25 mouse cellular contexts compared by ENCODE assay signal in genomic region chr5:114908598-114909305, GRCm38 (mm10). TPM values are rescaled to one million over a fixed set of nuclear protein-coding genes. Genes with fewer than 3 reads are reported as not detected.
DNase-seq lines count a peak whose midpoint lies in the region; ATAC-seq lines count a peak whose summit lies in the region.
"Had no signal": no experiment of that assay in that cellular context is flagged by ENCODE, and none has a peak within 500 bp of the region (broad histone marks: within the 10 kb centered on the region; RNA-seq: fewer than 3 reads in every experiment).

No protein-coding gene starts in this region.

- no peak overlapping the region for H3K4me2 ChIP-seq in embryonic facial prominence, embryonic 11.5 days (ENCODE audit: low read depth, low read length)
- H3K4me2 ChIP-seq in kidney, embryonic 15.5 days: peak overlapping the region; percentile 29; the same call in 1 of the 2 replicates
- H3K4me2 ChIP-seq in kidney, embryonic 16.5 days (replicated peaks; ENCODE audit: low read depth, low read length): no peak overlapping the region
- H3K4me2 ChIP-seq: liver, embryonic 13.5 days had no signal

- H3K9ac ChIP-seq in embryonic facial prominence, embryonic 11.5 days (replicated peaks; ENCODE audit: low read length): no peak overlapping the region
- no peak overlapping the region for H3K9ac ChIP-seq in kidney, embryonic 15.5 days
- H3K9ac ChIP-seq in kidney, embryonic 16.5 days (replicated peaks; ENCODE audit: low read length): no peak overlapping the region
- H3K9ac ChIP-seq: liver, embryonic 13.5 days had no signal

- no peak for ATAC-seq in embryonic facial prominence, embryonic 11.5 days (replicated peaks; ENCODE audit: insufficient number of reproducible peaks, low FRiP score, low TSS enrichment, low read depth)
- no peak for ATAC-seq in kidney, embryonic 15.5 days (replicated peaks; ENCODE audit: low FRiP score)
- no peak for ATAC-seq in kidney, embryonic 16.5 days (ENCODE audit: low FRiP score, low TSS enrichment)
- ATAC-seq in megakaryocyte, adult 5-6 weeks (ENCODE audit: poor library complexity, severe bottlenecking): no peak

- no peak overlapping the region for H3K27ac ChIP-seq in embryonic facial prominence, embryonic 11.5 days (replicated peaks; ENCODE audit: low read depth, low read length)
- no peak overlapping the region for H3K27ac ChIP-seq in embryonic facial prominence, embryonic 10.5 days (replicated peaks)
- H3K27ac ChIP-seq in kidney, embryonic 15.5 days: no peak overlapping the region
- H3K27ac ChIP-seq in kidney, embryonic 16.5 days (ENCODE audit: low read length): no peak overlapping the region
- H3K27ac ChIP-seq: heart, adult 2 months; liver, embryonic 13.5 days had no signal

- DNase-seq in embryonic facial prominence, embryonic 11.5 days (ENCODE audit: low spot score): peak; percentile 14
- no peak for DNase-seq in embryonic facial prominence, embryonic 10.5 days (ENCODE audit: low spot score)
- DNase-seq in R1 (ENCODE audit: low read depth, low spot score): peak; percentile 86
- peak; percentile 15 for DNase-seq in neural tube, embryonic 10.5 days (ENCODE audit: extremely low spot score, low spot score)
- DNase-seq in left cerebral cortex, adult 18-20 months (ENCODE audit: low spot score in 2 of 2): no peak
- DNase-seq: cerebellum, adult 9-10 months; gastrocnemius, postnatal 10 days; heart, adult 2 months; kidney, adult 8-10 months; liver, embryonic 13.5 days; lung, postnatal 10 days; right cerebral cortex, postnatal 25 days; thymus, postnatal 14 days had no signal

- WGBS in embryonic facial prominence, embryonic 11.5 days: 53% methylated on average over 13 of the region's 13 CpGs
- WGBS in embryonic facial prominence, embryonic 10.5 days: 48% methylated on average over 13 of the region's 13 CpGs
- WGBS in kidney, embryonic 15.5 days: 55% methylated on average over 13 of the region's 13 CpGs
- WGBS in kidney, embryonic 16.5 days: 50% methylated on average over 13 of the region's 13 CpGs

- H3K9me3 ChIP-seq in embryonic facial prominence, embryonic 11.5 days (replicated peaks; ENCODE audit: control insufficient read depth, low read length): no peaks in the 10 kb centered on the region
- peaks cover 7% of the 10 kb centered on the region; the same call in 1 of the 2 replicates for H3K9me3 ChIP-seq in embryonic facial prominence, embryonic 10.5 days
- H3K9me3 ChIP-seq in kidney, embryonic 15.5 days (replicated peaks): 0 out of 2 replicates have a peak, but pooled peaks cover 3% of the 10 kb centered on the region
- peaks cover 6% of the 10 kb centered on the region; the same call in 1 of the 2 replicates for H3K9me3 ChIP-seq in kidney, embryonic 16.5 days (ENCODE audit: low read length)
- H3K9me3 ChIP-seq: liver, embryonic 13.5 days had no signal

- H3K27me3 ChIP-seq in embryonic facial prominence, embryonic 11.5 days (ENCODE audit: control insufficient read depth, insufficient read depth, low read length): no peaks in the 10 kb centered on the region
- no peaks in the 10 kb centered on the region for H3K27me3 ChIP-seq in embryonic facial prominence, embryonic 10.5 days (replicated peaks; ENCODE audit: low read depth, poor library complexity, severe bottlenecking)
- no peaks in the 10 kb centered on the region for H3K27me3 ChIP-seq in kidney, embryonic 15.5 days
- H3K27me3 ChIP-seq in kidney, embryonic 16.5 days (ENCODE audit: insufficient read depth, low read length): no peaks in the 10 kb centered on the region
- H3K27me3 ChIP-seq: CH12.LX; liver, embryonic 13.5 days had no signal

- H3K4me3 ChIP-seq in embryonic facial prominence, embryonic 11.5 days (ENCODE audit: low read depth, low read length): no peak overlapping the region
- H3K4me3 ChIP-seq in embryonic facial prominence, embryonic 10.5 days: no peak overlapping the region
- no peak overlapping the region for H3K4me3 ChIP-seq in kidney, embryonic 15.5 days (replicated peaks)
- H3K4me3 ChIP-seq in kidney, embryonic 16.5 days (ENCODE audit: low read length): no peak overlapping the region
- H3K4me3 ChIP-seq: heart, adult 2 months; liver, embryonic 13.5 days; megakaryocyte, embryonic 14.5 days had no signal

- H3K36me3 ChIP-seq in embryonic facial prominence, embryonic 11.5 days (replicated peaks; ENCODE audit: control insufficient read depth, insufficient read depth, low read depth, low read length): no peaks in the 10 kb centered on the region
- H3K36me3 ChIP-seq in embryonic facial prominence, embryonic 10.5 days (replicated peaks): no peaks in the 10 kb centered on the region
- no peaks in the 10 kb centered on the region for H3K36me3 ChIP-seq in kidney, embryonic 15.5 days
- H3K36me3 ChIP-seq in kidney, embryonic 16.5 days (ENCODE audit: insufficient read depth, low read length): peaks cover 4% of the 10 kb centered on the region; the same call in 1 of the 2 replicates
- H3K36me3 ChIP-seq: liver, embryonic 13.5 days had no signal

- no peaks in the 10 kb centered on the region for H3K4me1 ChIP-seq in embryonic facial prominence, embryonic 11.5 days (ENCODE audit: control insufficient read depth, insufficient read depth, low read length)
- H3K4me1 ChIP-seq in embryonic facial prominence, embryonic 10.5 days: 0 out of 2 replicates have a peak, but pooled peaks cover 3% of the 10 kb centered on the region
- peaks cover 4% of the 10 kb centered on the region; the same call in 1 of the 2 replicates for H3K4me1 ChIP-seq in kidney, embryonic 15.5 days
- H3K4me1 ChIP-seq in kidney, embryonic 16.5 days (ENCODE audit: insufficient read depth, low read length): no peaks in the 10 kb centered on the region
- H3K4me1 ChIP-seq: liver, embryonic 13.5 days had no signal

RNA-seq across cellular contexts. Expression of gene Oasl2, which starts 12.0 kb away (rescaled TPM):
- polyA plus RNA-seq in embryonic facial prominence, embryonic 11.5 days (2014; fragmentation: Nextera tagmentation; extraction: Ambion mirVana): 2.5 and 2.7 TPM in 2 replicates
- polyA plus RNA-seq in embryonic facial prominence, embryonic 10.5 days (2016; fragmentation: Nextera tagmentation; extraction: Ambion mirVana): 0.68 and 0.72 TPM in 2 replicates
- 4.2 and 6.2 TPM in 2 replicates for polyA plus RNA-seq in kidney, embryonic 15.5 days (2015; fragmentation: Nextera tagmentation; extraction: Ambion mirVana)
- polyA plus RNA-seq in kidney, embryonic 16.5 days (2015; fragmentation: Nextera tagmentation; extraction: Ambion mirVana): 4.5 and 4.8 TPM in 2 replicates
- 55.8 and 59.4 TPM in 2 replicates for total RNA-seq in megakaryocyte, adult 5-6 weeks (2015)
- 32.3 TPM in 2 replicates for total RNA-seq in megakaryocyte, adult 5-6 weeks (2017)
- total RNA-seq in left cerebral cortex, adult 18-20 months (2021): 1 to 10 TPM; 1.8 to 2.3 TPM
- total RNA-seq: CH12.LX had no signal

RNA-seq across cellular contexts. Expression of gene Oasl1, which starts 14.3 kb away (rescaled TPM):
- 0.24 TPM in 2 replicates for polyA plus RNA-seq in embryonic facial prominence, embryonic 11.5 days (2014; fragmentation: Nextera tagmentation; extraction: Ambion mirVana)
- polyA plus RNA-seq in embryonic facial prominence, embryonic 10.5 days (2016; fragmentation: Nextera tagmentation; extraction: Ambion mirVana): 0.24 TPM in 1 of 2 replicates, not detected in the other
- 1.6 and 2.0 TPM in 2 replicates for polyA plus RNA-seq in kidney, embryonic 15.5 days (2015; fragmentation: Nextera tagmentation; extraction: Ambion mirVana)
- 1.5 and 2.1 TPM in 2 replicates for polyA plus RNA-seq in kidney, embryonic 16.5 days (2015; fragmentation: Nextera tagmentation; extraction: Ambion mirVana)
- 4.3 and 9.3 TPM in 2 replicates for total RNA-seq in megakaryocyte, adult 5-6 weeks (2015)
- 1.3 and 2.4 TPM in 2 replicates for total RNA-seq in megakaryocyte, adult 5-6 weeks (2017)
- under 1 TPM; 0.21 to 0.35 TPM for total RNA-seq in left cerebral cortex, adult 18-20 months (2021)
- total RNA-seq: CH12.LX; gastrocnemius, postnatal 10 days; layer of hippocampus, postnatal 14 days; left cerebral cortex, postnatal 14 days had no signal

RNA-seq across cellular contexts. Expression of gene 2210016L21Rik, which starts 33.2 kb away (rescaled TPM):
- 50.7 and 58.4 TPM in 2 replicates for polyA plus RNA-seq in embryonic facial prominence, embryonic 11.5 days (2014; fragmentation: Nextera tagmentation; extraction: Ambion mirVana)
- polyA plus RNA-seq in embryonic facial prominence, embryonic 10.5 days (2016; fragmentation: Nextera tagmentation; extraction: Ambion mirVana): 45.4 and 47.7 TPM in 2 replicates
- 62.8 and 68.0 TPM in 2 replicates for polyA plus RNA-seq in kidney, embryonic 15.5 days (2015; fragmentation: Nextera tagmentation; extraction: Ambion mirVana)
- 55.7 and 63.3 TPM in 2 replicates for polyA plus RNA-seq in kidney, embryonic 16.5 days (2015; fragmentation: Nextera tagmentation; extraction: Ambion mirVana)
- 6.3 and 10.3 TPM in 2 replicates for total RNA-seq in megakaryocyte, adult 5-6 weeks (2015)
- 7.3 and 8.1 TPM in 2 replicates for total RNA-seq in megakaryocyte, adult 5-6 weeks (2017)
- total RNA-seq in left cerebral cortex, adult 18-20 months (2021): 100 to 1,000 TPM; 207 to 236 TPM

RNA-seq across cellular contexts. Expression of gene Gm9936, which starts 50.3 kb away (rescaled TPM):
- polyA plus RNA-seq in embryonic facial prominence, embryonic 11.5 days (2014; fragmentation: Nextera tagmentation; extraction: Ambion mirVana): 0.14 and 0.29 TPM in 2 replicates
- polyA plus RNA-seq in embryonic facial prominence, embryonic 10.5 days (2016; fragmentation: Nextera tagmentation; extraction: Ambion mirVana): 0.08 and 0.12 TPM in 2 replicates
- 0.06 TPM in 1 of 2 replicates, not detected in the other for polyA plus RNA-seq in kidney, embryonic 15.5 days (2015; fragmentation: Nextera tagmentation; extraction: Ambion mirVana)
- polyA plus RNA-seq in kidney, embryonic 16.5 days (2015; fragmentation: Nextera tagmentation; extraction: Ambion mirVana): not detected in 2 replicates
- total RNA-seq in megakaryocyte, adult 5-6 weeks (2015): not detected in 2 replicates
- not detected in 2 replicates for total RNA-seq in megakaryocyte, adult 5-6 weeks (2017)
- total RNA-seq in left cerebral cortex, adult 18-20 months (2021): 1 to 10 TPM in 1 of 2 experiments, under 1 TPM in 1; 0.74 to 1.2 TPM
- total RNA-seq: gastrocnemius, postnatal 10 days; heart, adult 2 months had no signal
- polyA plus RNA-seq: heart, adult 2 months; heart, postnatal 0 days; large intestine, adult 2 months; liver, embryonic 13.5 days had no signal

RNA-seq across cellular contexts. Expression of gene 4930519G04Rik, which starts 55.3 kb away (rescaled TPM):
- not detected in 2 replicates for polyA plus RNA-seq in embryonic facial prominence, embryonic 11.5 days (2014; fragmentation: Nextera tagmentation; extraction: Ambion mirVana)
- not detected in 2 replicates for polyA plus RNA-seq in embryonic facial prominence, embryonic 10.5 days (2016; fragmentation: Nextera tagmentation; extraction: Ambion mirVana)
- not detected in 2 replicates for polyA plus RNA-seq in kidney, embryonic 15.5 days (2015; fragmentation: Nextera tagmentation; extraction: Ambion mirVana)
- not detected in 2 replicates for polyA plus RNA-seq in kidney, embryonic 16.5 days (2015; fragmentation: Nextera tagmentation; extraction: Ambion mirVana)
- 0.16 and 0.30 TPM in 2 replicates for total RNA-seq in megakaryocyte, adult 5-6 weeks (2015)
- total RNA-seq in megakaryocyte, adult 5-6 weeks (2017): 0.24 and 0.84 TPM in 2 replicates
- total RNA-seq in left cerebral cortex, adult 18-20 months (2021): not detected
- total RNA-seq: CH12.LX; gastrocnemius, postnatal 10 days; heart, adult 2 months; layer of hippocampus, postnatal 14 days; left cerebral cortex, postnatal 14 days; midbrain, postnatal 0 days had no signal
- polyA plus RNA-seq: frontal cortex, adult 2 months; heart, adult 2 months; heart, postnatal 0 days; large intestine, adult 2 months; liver, embryonic 13.5 days; midbrain, postnatal 0 days; neural tube, embryonic 11.5 days had no signal

Comparison
In these comparisons a context has a peak if more than half of its experiments do, and no peak if none do; other contexts are left out.
1. DNase-seq: peak in embryonic facial prominence, embryonic 11.5 days (single experiment), R1 (single experiment) and neural tube, embryonic 10.5 days (single experiment); none in embryonic facial prominence, embryonic 10.5 days (single experiment) and left cerebral cortex, adult 18-20 months (0 of 2).